Mouse (Mus musculus): ENCODE data around the gene Tmem44.

Tmem44 gene

DNA sequence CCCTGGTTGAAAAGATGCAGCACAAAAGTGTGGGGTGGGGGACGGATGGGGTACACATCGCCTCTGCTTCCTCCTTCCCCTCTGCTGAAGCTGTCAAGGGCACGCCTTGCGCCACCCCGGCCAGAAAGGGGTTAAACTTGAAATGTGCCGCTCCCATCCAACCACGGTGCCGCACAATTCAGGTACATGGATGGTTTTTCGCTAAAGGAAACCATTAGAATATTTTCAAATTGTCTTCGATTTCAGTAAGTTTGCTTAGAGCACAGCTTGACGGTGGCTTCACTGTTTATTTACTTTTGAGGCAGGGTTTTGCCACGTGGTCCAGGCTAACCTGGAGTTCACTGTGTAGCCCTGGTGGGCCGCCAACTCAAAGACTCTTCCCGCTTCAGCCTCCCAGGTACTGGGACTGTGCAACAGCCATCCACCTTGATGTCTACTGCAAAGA is at the start of gene Tmem44:
Gene Tmem44 (minus strand): TSS at position 95 of the 445 bp plus-strand sequence.
- no peak for DNase-seq (ENCODE audit: low read depth, low spot score)

DNA sequence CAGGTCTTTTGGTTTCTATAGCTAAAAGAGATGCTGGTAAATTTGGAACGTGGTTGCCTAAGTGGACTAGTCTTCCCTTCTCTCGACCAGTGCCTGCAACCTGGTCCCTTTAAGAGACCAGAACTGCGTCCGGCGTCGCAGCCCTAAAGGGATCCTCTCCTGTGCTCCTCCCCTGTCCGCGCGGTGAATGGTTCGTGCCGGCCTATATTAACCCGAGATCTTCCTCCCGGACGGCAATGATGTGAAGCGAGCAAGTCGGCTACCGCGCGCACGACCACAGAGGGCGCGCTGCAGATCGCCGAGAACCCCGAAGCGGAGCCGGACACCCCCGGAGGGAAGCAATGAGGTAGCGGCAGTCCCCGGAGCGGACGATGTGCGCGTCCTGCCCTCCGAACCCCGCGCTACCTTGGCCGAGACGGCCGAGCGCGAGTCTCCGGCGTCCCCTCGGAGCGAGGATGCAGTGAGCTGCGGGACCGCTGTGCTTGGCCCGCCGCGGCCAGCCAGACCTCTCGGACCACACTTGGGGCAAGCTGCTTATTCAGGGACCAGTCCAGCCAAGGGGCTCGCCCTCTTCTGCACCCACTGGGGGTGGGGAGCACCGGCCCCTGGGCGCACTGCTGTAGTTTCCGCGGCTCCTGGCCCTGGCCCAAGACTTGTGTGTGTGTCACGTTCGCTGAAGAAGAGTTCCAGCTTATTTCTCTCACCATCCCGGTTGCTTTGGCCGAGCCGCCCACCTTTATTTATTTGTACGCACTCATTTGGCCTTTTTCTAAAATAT is 49.0 kb upstream of the Tmem44 start, which contains the start of gene Fam43a:
Gene Fam43a (plus strand): TSS at position 233 of the 778 bp plus-strand sequence.
- DNase-seq (ENCODE audit: low read depth, low spot score) = peak; percentile 80

DNA sequence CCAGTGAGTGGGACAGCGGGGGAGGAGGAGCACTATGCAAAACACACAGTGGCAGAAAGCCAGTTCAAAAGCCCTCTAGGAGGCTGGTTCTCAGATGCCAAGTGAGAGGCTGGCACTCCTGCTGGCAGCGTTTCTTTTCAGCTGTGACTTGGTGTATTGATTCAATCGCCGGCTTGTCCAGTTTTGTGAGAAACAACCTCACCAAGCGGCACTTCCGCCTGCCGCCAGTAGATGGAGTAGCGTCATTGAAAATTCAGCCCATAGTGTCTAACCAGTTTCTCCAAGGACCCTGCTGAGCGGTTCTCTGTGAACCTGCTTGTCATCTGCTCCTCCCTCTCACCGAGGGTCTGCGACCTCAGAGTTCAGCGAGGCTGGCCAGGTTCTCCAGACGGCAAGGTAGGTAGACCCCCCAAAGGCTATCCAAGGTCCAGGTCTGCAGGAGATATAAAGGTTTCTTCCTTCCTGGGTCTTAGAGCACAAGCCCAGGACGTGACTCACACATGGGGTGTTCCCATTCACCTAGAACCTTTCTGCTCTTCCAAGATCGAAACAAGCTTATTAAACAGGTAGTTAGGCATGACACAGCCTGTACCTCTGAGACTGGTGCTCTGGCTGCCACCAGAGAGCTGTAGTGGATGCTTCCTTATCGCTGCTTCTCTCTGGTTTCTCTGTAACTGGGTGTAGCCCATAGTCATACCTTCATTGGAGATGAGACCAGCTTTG is 46.5 kb upstream of the Tmem44 start:
- peak; percentile 81 for DNase-seq (ENCODE audit: low read depth, low spot score)

DNA sequence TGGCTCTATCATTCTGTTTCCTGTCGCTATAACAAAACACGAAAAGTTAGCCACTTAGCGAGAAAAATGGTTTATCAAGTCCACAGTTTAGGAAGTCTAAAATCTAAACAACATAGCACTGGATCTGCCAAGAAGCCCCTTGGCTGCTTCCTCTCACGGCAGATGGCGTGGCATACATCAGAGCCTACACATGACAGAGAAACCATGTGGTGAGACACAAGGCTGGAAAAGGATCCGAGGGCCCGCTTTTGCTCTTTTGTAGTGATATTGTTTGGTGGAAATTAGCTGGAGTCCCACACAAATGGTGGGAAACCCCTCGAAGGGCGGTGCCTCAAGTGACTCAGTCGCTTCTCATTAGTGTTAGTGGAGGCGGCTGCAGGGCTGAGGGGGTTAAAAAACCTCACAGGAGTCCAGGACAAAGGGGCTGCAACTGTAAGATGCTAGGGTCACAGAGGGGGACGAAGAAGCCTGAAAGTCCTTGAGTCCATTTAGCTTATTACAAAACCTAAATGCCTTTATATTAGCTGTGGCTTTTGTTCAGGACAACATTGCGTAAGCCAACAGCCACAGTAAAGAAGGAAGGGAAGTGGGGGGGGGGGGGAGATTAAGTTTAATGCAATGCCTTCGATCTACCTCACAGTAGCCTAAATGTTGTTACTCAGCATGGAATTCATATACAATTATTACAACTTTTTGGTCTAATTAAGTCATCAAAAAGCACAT is 45.4 kb upstream of the Tmem44 start:
- DNase-seq (ENCODE audit: low read depth, low spot score) = no peak

DNA sequence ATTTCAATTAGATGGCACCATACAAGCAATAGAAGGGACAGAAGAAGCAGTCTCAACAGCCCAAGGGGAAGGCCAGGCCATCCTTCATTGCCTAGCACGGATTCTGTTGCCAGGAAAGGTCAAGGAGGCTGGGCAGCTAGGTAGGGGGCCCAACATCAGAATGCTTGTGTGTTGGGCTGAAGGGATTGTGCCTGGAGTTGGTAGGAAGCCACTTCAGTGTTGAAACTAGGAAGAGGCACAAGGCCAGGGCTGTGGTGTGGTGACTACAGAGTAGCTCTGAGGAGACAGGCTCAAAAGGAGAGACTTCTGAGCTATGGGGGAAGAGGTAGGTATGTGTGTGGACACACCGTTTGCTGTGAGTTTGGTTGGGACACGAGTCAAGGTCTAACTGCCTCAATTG is 44.7 kb upstream of the Tmem44 start:
- no peak for DNase-seq (ENCODE audit: low read depth, low spot score)

DNA sequence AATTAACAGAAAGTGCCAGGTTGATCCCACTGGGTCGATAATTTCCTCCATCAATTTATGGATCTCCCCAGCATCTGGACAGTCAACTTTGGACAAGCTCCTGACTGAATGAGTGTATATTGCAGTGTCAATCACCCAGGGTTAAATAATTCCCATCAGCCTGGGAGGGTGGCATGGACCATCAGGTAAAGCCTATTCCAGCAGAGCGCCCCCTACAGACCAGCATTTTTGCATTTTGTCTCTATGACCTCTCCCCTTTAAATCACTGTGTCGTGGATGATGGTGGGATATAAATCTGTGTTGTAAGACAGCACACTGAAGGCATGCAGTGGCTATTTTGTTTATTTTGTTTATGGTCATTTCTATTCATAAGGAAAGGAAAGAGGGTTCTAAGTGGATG is 41.3 kb upstream of the Tmem44 start:
- DNase-seq (ENCODE audit: low read depth, low spot score) = peak; percentile 17

DNA sequence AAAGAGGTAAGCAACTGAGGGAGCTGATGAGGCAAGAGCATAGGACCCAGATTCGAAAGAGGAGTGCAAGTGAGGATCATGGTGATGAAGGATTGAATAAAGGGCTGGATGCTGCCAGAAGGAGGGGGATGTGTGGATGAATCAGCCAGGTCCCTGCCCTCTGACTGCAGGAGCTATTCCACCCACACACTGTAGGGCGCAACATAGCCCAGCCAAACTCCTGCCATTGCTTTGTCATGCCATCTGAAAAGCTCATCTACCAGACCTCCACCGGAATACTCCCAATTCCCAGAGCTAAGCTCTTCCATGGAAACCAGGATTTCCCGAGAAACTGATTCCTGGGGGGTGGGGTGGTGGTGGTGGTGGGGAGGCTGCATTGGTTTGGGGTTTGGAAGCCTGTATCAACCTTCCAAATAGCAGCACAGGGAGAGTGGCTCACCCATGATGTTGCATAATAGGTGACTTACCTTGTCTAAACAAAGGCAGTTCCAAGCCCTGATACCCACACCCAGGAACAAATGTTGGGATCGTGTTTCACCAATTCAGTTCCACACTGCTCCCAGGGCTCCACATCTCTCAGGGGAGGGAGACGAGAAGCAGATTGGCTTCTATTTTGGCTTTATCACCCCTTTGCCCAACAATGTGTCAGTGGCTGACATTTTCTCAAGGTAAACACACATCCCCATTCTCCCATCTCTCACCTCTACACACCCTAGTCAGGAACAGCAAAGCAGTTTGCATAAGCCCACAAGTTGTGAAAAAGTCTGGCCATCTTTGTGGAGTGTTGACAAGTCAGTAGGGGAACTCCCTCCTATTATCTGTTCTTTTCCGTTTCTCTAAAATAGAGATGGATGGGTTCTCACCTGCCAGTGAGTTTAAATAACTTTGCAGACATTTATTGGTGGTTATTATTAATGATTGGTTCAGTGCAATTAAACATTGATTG is 39.9 kb upstream of the Tmem44 start:
- no peak for DNase-seq (ENCODE audit: low read depth, low spot score)

DNA sequence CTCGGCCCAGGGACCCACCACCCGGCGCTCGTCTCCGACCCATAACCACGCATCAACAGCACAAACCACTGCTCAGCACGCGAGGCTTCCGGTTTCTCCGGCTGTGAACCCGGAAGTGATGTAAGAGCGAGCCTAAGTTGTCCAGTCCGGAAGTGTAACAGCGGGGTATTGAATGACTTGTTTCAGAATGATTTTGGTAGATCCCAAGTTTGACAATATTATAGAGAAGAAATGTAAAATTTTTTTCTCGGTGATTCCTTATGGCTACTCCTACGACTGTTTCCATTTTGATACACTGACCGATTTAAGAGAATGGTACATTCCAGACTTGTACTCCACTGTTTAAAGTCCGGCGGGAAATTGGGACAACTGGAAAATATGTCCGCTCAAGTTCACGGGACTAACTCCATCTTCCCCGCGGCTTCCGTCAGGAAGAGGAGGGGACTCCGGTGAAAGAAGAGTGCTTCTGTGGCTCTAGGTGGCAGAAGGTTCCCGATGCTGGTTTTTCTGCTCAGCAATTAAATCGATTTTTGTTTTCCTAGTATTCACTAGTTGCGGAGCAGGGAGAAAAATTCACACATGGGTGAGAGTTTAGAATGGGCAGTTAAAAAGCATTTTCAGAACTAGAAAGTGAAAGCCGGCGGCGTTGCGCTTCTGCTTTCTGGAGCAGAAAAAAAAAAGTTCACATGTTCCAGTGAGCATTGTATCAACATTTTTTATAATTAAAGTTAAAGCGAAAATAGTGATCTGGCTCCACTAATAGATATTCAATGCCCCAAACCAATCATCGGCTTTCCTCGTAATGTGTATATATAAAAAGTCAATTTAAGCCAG is 37.1 kb upstream of the Tmem44 start, which contains the start of gene Lsg1:
Gene Lsg1 (minus strand): TSS at position 99 of the 834 bp plus-strand sequence.
- peak; percentile 94 for DNase-seq (ENCODE audit: low read depth, low spot score)

DNA sequence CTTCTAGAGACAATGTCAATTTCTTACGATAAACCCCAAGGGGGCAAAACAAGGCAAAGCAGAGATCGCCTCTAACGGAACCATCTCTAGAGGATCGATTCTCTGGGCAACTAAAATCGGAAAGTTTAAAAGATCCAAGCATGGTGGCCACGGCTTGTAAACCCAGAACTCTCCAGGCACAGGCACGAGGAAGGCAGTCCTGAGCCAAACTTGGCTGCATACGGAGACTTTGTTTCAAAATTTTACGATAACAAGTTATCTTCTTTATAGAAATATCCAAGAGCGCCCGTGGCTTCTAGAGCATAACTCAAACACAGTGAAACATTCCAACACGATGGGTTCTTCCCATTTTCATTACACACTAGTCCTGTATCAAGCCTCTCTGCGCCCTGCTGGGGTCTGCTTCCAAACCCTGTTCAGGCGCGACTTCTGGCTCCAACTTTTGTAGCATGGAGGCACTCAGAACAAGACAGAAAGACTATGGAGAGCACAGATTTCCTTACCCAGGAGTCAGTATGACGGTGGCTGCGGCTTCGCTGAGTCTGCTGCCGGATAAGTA is 36.4 kb upstream of the Tmem44 start:
- no peak for DNase-seq (ENCODE audit: low read depth, low spot score)

DNA sequence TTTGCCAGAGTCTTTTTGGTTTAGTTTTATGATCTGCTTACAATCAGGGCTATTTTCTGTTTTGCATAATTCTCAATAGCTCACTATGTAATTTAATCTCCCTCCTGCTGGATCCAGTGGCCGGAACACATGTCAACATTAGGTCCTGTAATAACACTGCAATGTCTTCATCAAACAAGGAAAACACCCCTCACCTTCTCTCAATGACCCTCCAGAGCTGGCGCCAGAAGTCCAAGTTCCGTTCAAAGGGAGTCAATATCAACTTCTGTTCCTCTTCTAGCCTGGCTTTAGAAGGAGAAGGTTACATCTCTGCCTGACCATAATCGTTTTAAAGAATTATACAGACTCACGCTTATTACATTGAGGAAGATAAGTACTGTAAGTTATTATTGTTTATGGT is 30.1 kb upstream of the Tmem44 start:
- DNase-seq (ENCODE audit: low read depth, low spot score) = no peak

DNA sequence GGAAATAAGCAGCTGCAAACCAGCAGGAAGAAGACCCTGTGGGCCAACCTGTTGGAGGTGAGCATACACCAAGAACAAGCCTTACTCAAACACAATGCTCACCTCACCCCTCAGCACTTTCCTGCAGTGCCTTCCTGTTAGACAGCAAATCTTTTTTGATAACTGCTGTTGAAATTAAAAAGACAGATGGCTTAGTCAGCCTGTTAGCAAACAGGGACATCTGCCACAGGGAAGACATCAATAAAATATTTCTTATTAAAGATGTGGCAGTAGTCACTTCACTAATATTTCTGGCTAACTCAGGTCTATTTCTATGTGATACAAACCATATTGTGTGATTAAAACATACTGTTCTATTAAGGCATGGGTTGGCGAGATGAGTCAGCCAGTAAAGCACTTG is 25.8 kb upstream of the Tmem44 start:
- DNase-seq (ENCODE audit: low read depth, low spot score) = no peak

DNA sequence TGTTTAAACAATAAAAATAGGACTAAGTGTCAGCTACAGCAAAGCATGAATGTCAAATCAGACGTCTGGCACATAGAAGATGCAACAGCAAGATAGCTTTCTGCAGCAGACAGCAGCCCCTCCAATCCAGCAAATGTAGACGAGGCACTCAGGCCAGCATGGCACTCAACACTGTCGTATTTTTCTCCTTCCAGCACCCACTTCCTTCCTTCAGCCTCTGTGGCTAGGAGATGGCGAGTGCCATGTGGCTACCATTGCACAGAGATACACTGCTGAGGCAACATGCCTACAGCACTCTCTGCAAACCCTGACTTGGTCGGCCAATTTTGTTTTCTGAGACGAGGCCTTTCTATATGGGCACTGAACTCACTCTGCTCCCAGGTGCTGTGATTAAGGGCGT is 25.2 kb upstream of the Tmem44 start:
- no peak for DNase-seq (ENCODE audit: low read depth, low spot score)

DNA sequence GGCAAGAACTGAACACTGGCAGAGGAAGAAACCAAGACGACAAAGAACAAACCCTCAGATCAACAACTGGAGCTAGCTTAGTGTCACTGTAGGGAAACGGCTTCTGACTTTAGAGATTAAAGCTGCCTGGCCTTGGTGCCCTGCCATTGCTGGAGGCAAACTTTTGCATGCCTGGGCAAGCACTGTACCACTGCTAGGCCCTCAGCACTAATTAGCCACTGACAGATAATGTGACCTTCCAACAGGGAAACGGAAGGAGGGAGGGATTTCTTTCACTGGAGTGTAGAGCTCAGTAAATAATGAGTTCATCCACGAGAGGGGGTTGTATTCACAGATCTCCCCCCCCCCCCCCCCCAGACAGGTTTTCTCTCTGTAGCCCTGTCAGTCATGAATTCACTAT is 21.6 kb upstream of the Tmem44 start:
- no peak for DNase-seq (ENCODE audit: low read depth, low spot score)

DNA sequence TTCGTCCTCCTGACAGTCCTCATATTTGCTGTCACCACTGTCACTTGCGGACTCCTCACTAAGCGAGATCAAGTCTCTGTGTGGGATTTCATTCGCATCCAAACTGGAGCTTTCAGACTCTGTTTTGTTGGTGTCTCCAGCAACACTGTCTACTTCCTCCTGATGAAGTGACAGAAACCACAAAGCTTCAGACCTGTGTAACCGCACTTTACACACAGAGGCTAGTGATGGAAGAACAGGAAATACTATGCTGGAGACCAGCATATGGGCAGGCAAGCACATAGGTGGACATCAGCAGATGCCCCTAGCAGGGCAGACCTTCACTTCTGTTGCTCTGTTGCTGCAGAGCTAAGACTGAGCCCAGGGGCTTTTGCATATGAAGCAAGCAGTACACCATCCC is 20.7 kb upstream of the Tmem44 start:
- DNase-seq (ENCODE audit: low read depth, low spot score) = no peak

DNA sequence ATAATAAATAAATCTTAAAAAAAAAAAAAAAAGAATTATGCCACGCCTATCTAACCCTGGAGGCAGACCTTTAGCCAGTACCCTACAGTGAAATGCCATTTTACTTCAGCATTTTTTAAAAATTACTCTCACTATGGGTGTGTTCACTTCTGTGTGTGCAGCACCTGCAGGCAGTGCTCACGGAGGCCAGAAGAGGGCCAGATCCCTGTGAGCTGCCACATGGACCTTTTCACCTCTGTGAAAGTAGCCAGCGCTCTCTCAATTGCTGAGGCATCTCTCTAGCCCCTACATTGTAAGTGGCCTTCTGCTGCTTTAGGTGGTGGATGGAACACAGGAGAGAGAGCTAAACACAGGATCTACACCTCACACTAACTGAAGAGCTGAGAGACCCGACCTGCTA is 19.5 kb upstream of the Tmem44 start:
- no peak for DNase-seq (ENCODE audit: low read depth, low spot score)

DNA sequence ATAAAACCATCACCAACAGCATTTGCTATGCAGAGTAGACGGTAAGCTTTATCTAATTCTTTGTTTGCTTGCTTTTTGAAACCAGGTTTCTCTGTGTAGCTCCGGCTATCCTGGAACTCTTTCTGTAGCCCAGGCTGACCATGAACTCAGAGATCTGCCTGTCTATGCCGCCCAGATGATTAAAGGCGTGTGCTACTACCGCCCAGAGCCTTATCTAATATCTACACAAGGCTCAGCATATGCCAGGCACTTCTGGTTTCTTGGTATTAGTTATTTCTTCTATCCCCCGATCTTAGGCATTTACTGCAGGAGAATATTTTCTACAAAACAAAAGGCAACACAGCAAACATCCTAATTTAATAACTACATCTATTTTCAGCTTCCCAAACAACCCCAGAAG is 15.0 kb upstream of the Tmem44 start:
- DNase-seq (ENCODE audit: low read depth, low spot score) = no peak

DNA sequence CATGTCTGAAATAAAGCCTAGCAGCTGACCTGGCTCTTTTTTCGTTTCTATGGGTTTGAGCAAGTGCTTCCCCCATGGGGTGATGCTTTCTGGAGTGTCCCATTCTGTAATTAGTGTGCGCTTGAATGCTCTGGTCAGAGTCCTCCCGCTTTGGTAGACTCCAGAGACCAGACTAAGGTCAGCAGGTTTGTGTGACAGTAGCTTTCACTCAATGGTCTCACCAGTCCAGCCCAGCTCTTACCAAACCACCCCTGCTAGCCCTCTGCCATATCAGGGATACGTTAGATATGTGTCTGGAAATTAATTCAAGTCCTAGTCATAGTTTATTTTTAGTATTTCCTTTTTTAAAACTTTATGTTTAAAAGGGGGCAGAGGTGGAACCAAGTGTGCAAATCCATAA is 10.0 kb upstream of the Tmem44 start:
- no peak for DNase-seq (ENCODE audit: low read depth, low spot score)

DNA sequence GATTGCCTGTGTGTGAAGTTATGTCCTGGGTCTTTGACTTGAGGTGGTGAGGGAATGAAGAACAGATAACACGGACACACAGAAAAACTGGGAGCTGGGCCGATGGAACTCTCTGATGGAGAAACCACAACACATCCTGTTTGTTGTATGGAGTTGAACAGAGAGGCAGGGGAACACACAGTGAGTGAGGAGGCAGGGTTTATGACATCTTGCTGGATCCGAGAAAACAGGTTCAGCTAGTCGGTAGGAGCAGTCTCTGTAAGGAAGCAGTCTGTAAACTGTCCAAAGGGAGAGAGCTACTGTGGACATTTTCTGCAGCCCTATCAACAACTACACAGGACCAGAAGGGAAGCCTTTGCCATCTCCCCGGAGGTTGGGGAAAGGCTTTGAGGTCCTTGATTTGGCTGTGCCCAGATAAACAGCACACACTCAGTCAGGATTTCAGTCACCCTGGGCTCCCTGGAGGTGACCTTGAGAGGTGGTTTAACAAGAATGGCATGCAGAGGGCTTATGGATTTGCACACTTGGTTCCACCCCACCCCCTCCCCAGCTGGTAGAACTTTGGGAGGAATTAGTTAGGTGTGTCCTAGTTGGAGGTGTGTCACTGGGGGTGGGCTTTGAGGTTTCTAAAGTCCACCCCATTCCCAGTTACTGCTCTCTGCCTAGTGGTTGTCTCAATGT is 8.8 kb upstream of the Tmem44 start:
- no peak for DNase-seq (ENCODE audit: low read depth, low spot score)

DNA sequence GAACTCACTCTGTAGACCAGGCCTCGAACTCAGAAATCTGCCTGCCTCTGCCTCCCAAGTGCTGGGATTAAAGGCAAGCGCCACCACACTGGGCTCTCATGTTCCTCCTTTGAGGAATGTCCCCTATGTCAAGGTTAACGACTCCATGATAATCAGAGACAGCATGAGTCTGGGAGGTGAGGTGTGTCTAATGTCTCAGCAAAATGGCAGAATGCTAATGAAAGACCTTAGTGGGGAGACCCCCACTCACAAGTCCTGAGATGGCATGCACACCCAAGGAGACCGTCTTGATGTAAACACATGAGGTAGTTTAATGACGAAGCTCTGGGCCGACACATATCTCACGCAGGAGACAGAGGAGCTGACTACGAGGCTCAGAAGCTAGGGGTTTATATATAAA is 3.5 kb upstream of the Tmem44 start:
- no peak for DNase-seq (ENCODE audit: low read depth, low spot score)

All from CD4-positive helper T cell, adult 2 months (primary cell).